Mouse (Mus musculus) testis, adult 2 months (tissue): ENCODE data around the gene Gm6588.

ENCODE experiments used
- CTCF ChIP-seq: fragments of 200-500 bp; IDR thresholded peaks from 2 replicates; pipeline ENCODE4 v1.5.1; 2012; ENCODE audit warnings: low read depth, mild to moderate bottlenecking, inconsistent platforms, low read length, moderate library complexity; ENCODE audit not compliant: control insufficient read depth, insufficient read depth, insufficient replicate concordance
- POLR2A ChIP-seq: fragments of 200-500 bp; IDR thresholded peaks from 2 replicates; pipeline ENCODE4 v1.6.1; 2012; ENCODE audit warnings: low read depth, mild to moderate bottlenecking, inconsistent platforms, low read length, moderate library complexity; ENCODE audit not compliant: control insufficient read depth

DNA sequence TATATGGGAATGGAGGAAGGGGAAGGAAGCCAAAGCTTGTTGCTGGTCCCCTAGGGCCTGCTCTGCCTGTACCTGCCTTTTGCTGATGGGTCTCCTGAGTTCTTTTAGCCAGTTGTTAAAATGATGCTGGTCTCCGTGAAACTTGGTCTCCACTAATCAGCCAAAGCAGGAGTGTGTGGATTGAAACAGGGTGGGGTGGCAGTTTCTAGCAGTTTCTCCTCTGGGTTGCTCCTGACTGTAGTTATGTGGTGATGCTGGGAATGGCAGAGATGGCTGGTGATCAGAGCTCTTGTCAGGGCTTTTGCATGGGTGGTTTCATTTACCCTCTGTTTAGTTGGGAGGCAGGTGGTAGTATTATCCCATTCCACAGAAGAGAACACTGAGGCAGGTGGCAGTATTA is 38.3 kb downstream of the Gm6588 start:
- TF ChIP-seq POLR2A (no peak), CTCF (no peak)
